Mouse (Mus musculus) MEL (cell line): ENCODE data around the gene Srebf2. TPM values are rescaled to one million over a fixed set of nuclear protein-coding genes. Genes with fewer than 3 reads are reported as not detected.

ENCODE experiments used
- DNase-seq: peaks from one replicate; pipeline ENCODE4 v3.0.0; 2011; ENCODE audit warnings: low read depth, low spot score
- H3K27ac ChIP-seq: 2 replicates; pipeline ENCODE4 v1.5.1; 2012; ENCODE audit warnings: low read depth, mild to moderate bottlenecking, control low read depth, low read length, moderate library complexity; ENCODE audit not compliant: control insufficient read depth
- H3K27me3 ChIP-seq, 2 experiments: fragments of 150-350 bp in 1 of 2; sonication (generic) in 1 of 2; 2 replicates each; pipeline ENCODE4 v1.6.1; 2012; ENCODE audit warnings: low read length in 2 of 2, mild to moderate bottlenecking in 2 of 2, improper control_type of control experiment in 1 of 2, moderate library complexity in 1 of 2; ENCODE audit not compliant: insufficient read depth in 2 of 2, control insufficient read depth in 1 of 2
- H3K36me3 ChIP-seq, 2 experiments: 2 replicates each; pipeline ENCODE4 v1.6.1; 2012 to 2014; ENCODE audit warnings: low read length in 2 of 2, improper control_type of control experiment in 1 of 2, inconsistent platforms in 1 of 2, mild to moderate bottlenecking in 1 of 2; ENCODE audit not compliant: insufficient read depth in 2 of 2, control insufficient read depth in 1 of 2
- H3K4me1 ChIP-seq, 2 experiments: fragments of 150-350 bp in 1 of 2; sonication (generic) in 1 of 2; 2 replicates each; pipeline ENCODE4 v1.6.1; 2012; ENCODE audit warnings: low read length in 2 of 2, improper control_type of control experiment in 1 of 2, mild to moderate bottlenecking in 1 of 2; ENCODE audit not compliant: insufficient read depth in 2 of 2, control insufficient read depth in 1 of 2
- H3K4me3 ChIP-seq, 2 experiments: fragments of 150-350 bp in 1 of 2; sonication (generic) in 1 of 2; 2 replicates each; pipeline ENCODE4 v1.5.1; 2012; ENCODE audit warnings: low read depth in 2 of 2, low read length in 2 of 2, mild to moderate bottlenecking in 2 of 2, moderate library complexity in 2 of 2, control low read depth in 1 of 2, improper control_type of control experiment in 1 of 2; ENCODE audit not compliant: control insufficient read depth in 1 of 2, insufficient read depth in 1 of 2
- H3K79me2 ChIP-seq: 2 replicates; pipeline ENCODE4 v1.6.1; 2012; ENCODE audit warnings: mild to moderate bottlenecking, low read length, moderate library complexity; ENCODE audit not compliant: control insufficient read depth, poor library complexity, insufficient read depth
- H3K9ac ChIP-seq: 2 replicates; pipeline ENCODE4 v1.6.1; 2012; ENCODE audit warnings: low read depth, mild to moderate bottlenecking, control low read depth, low read length, moderate library complexity; ENCODE audit not compliant: control insufficient read depth, poor library complexity, severe bottlenecking
- H3K9me3 ChIP-seq: fragments of 150-350 bp; sonication (generic); replicated peaks from 2 replicates; pipeline ENCODE4 v1.6.1; 2012; ENCODE audit warnings: mild to moderate bottlenecking, low read length, improper control_type of control experiment, moderate library complexity; ENCODE audit not compliant: insufficient read depth
- BHLHE40 ChIP-seq: IDR thresholded peaks from 2 replicates; pipeline ENCODE4 v1.6.1; 2012; ENCODE audit warnings: low read depth, mild to moderate bottlenecking, inconsistent platforms, low read length, improper control_type of control experiment, borderline replicate concordance
- CHD1 ChIP-seq: IDR thresholded peaks from 2 replicates; pipeline ENCODE4 v1.6.1; 2012; ENCODE audit warnings: low read depth, mild to moderate bottlenecking, inconsistent platforms, low read length, improper control_type of control experiment
- ELF1 ChIP-seq: IDR thresholded peaks from 2 replicates; pipeline ENCODE4 v1.6.1; 2014; ENCODE audit warnings: low read depth, mild to moderate bottlenecking, inconsistent platforms, low read length, improper control_type of control experiment, moderate library complexity
- EP300 ChIP-seq, 2 experiments: IDR thresholded peaks; 2 replicates each; pipeline ENCODE4 v1.6.1; 2011; ENCODE audit warnings: improper control_type of control experiment in 2 of 2, low read length in 2 of 2, low read depth in 1 of 2, mild to moderate bottlenecking in 1 of 2
- ETS1 ChIP-seq: IDR thresholded peaks from 2 replicates; pipeline ENCODE4 v1.6.1; 2012; ENCODE audit warnings: low read depth, mild to moderate bottlenecking, inconsistent platforms, low read length, improper control_type of control experiment, moderate library complexity
- HCFC1 ChIP-seq: IDR thresholded peaks from 2 replicates; pipeline ENCODE4 v1.6.1; 2012; ENCODE audit warnings: low read depth, mild to moderate bottlenecking, inconsistent platforms, low read length, improper control_type of control experiment, moderate library complexity
- MAZ ChIP-seq: IDR thresholded peaks from 2 replicates; pipeline ENCODE4 v1.6.1; 2012; ENCODE audit warnings: low read depth, mild to moderate bottlenecking, inconsistent platforms, low read length, improper control_type of control experiment
- MEF2A ChIP-seq: IDR thresholded peaks from 2 replicates; pipeline ENCODE4 v1.6.1; 2014; ENCODE audit warnings: low read depth, mild to moderate bottlenecking, inconsistent platforms, low read length, improper control_type of control experiment; ENCODE audit not compliant: poor library complexity, insufficient replicate concordance, severe bottlenecking; ENCODE audit errors: extremely low read depth
- MYB ChIP-seq: IDR thresholded peaks from 2 replicates; pipeline ENCODE4 v1.6.1; 2011; ENCODE audit warnings: mild to moderate bottlenecking, low read depth, low read length, improper control_type of control experiment
- NELFE ChIP-seq: IDR thresholded peaks from 2 replicates; pipeline ENCODE4 v1.6.1; 2011; ENCODE audit warnings: low read depth, low read length, improper control_type of control experiment
- NRF1 ChIP-seq: IDR thresholded peaks from 2 replicates; pipeline ENCODE4 v1.6.1; 2014; ENCODE audit warnings: low read depth, mild to moderate bottlenecking, inconsistent platforms, low read length, improper control_type of control experiment, moderate library complexity; ENCODE audit not compliant: poor library complexity, insufficient read depth, severe bottlenecking
- POLR2AphosphoS2 ChIP-seq: IDR thresholded peaks from 2 replicates; pipeline ENCODE4 v1.6.1; 2011; ENCODE audit warnings: low read length, improper control_type of control experiment
- RAD21 ChIP-seq: IDR thresholded peaks from 2 replicates; pipeline ENCODE4 v1.6.1; 2011; ENCODE audit warnings: mild to moderate bottlenecking, low read depth, low read length, improper control_type of control experiment
- SMC3 ChIP-seq: IDR thresholded peaks from 2 replicates; pipeline ENCODE4 v1.6.1; 2011; ENCODE audit warnings: low read depth, low read length, improper control_type of control experiment
- TAL1 ChIP-seq: IDR thresholded peaks from 2 replicates; pipeline ENCODE4 v1.6.1; 2012; ENCODE audit warnings: mild to moderate bottlenecking, inconsistent platforms, low read length, moderate library complexity, mixed read lengths
- UBTF ChIP-seq: IDR thresholded peaks from 2 replicates; pipeline ENCODE4 v1.6.1; 2012; ENCODE audit warnings: low read depth, mild to moderate bottlenecking, inconsistent platforms, low read length, improper control_type of control experiment, moderate library complexity, borderline replicate concordance; ENCODE audit not compliant: insufficient read depth
- ZC3H11A ChIP-seq: IDR thresholded peaks from 2 replicates; pipeline ENCODE4 v1.6.1; 2012; ENCODE audit warnings: low read depth, mild to moderate bottlenecking, inconsistent platforms, low read length, improper control_type of control experiment
- ZKSCAN1 ChIP-seq: IDR thresholded peaks from 2 replicates; pipeline ENCODE4 v1.6.1; 2012; ENCODE audit warnings: low read depth, mild to moderate bottlenecking, inconsistent platforms, low read length, improper control_type of control experiment, moderate library complexity
- polyA plus RNA-seq, 2 experiments: library from polyadenylated mRNA; stranded (reverse) in 1 of 2; unstranded in 1 of 2; fragments of >175 nt in 1 of 2; fragments of >200 nt in 1 of 2; gene quantifications; 2 replicates each; pipeline versions ENCODE4 v1.2.1 to v1.2.4; 2012; ENCODE audit warnings: low replicate concordance in 2 of 2, low read depth in 1 of 2; ENCODE audit not compliant: insufficient read length in 2 of 2, insufficient read depth in 1 of 2, missing spikeins in 1 of 2
- total RNA-seq: library from RNA; depleted of rRNA; stranded (reverse); fragments of 300-350 nt; gene quantifications from 2 replicates; pipeline ENCODE4 v1.2.3, GENCODE M21; 2012

Gene Srebf2
- total and polyA plus RNA-seq, 3 experiments, result 40.5 to 161 TPM; not detected in 1

- Histone ChIP-seq H3K9me3 (no peaks in the 10 kb centered on the region), H3K27ac (no peak overlapping the region), H3K27me3 (no peaks in the 10 kb centered on the region), H3K4me1 (no peaks in the 10 kb centered on the region), H3K4me3 (no peak overlapping the region), H3K36me3 (no peaks in the 10 kb centered on the region), H3K9ac (no peak overlapping the region), H3K79me2 (no peaks in the 10 kb centered on the region)
- DNase-seq, result no peak
- TF ChIP-seq ETS1, result no peak
- no peak for TF ChIP-seq MAZ
- TF ChIP-seq ELF1, result no peak
- no peak for TF ChIP-seq UBTF
- TF ChIP-seq POLR2AphosphoS2, result no peak
- TF ChIP-seq RAD21, result no peak
- TF ChIP-seq EP300 (IDR thresholded peaks at IDR 0.05; ENCODE audit: low read depth in 1 of 2, low read length in 2 of 2), result no peak
- TF ChIP-seq NELFE, result no peak
- TF ChIP-seq ZKSCAN1, result no peak
- TF ChIP-seq NRF1, result no peak
- no peak for TF ChIP-seq HCFC1
- no peak for TF ChIP-seq ZC3H11A
- no peak for TF ChIP-seq SMC3
- TF ChIP-seq BHLHE40, result no peak
These were observed 60.1 kb downstream of the Srebf2 start for GRCm38 (mm10) chr15:82207105-82207459.

GRCm38 (mm10) chr15:82207504-82208219, 60.7 kb downstream of the Srebf2 start:
- no peaks in the 10 kb centered on the region for H3K36me3 ChIP-seq
- no peak overlapping the region for H3K27ac ChIP-seq
- no peaks in the 10 kb centered on the region for H3K27me3 ChIP-seq
- no peaks in the 10 kb centered on the region for H3K9me3 ChIP-seq
- TF ChIP-seq CHD1 (no peak), MYB (no peak), MEF2A (no peak), ELF1 (no peak), RAD21 (no peak), MAZ (no peak), TAL1 (no peak)
- H3K4me1 ChIP-seq, result no peaks in the 10 kb centered on the region
- no peak overlapping the region for H3K4me3 ChIP-seq
- no peaks in the 10 kb centered on the region for H3K79me2 ChIP-seq
- no peak overlapping the region for H3K9ac ChIP-seq
- DNase-seq, result no peak
